Mouse (Mus musculus): Measurements from ENCODE around the gene Uxt.

Gene Uxt

GRCm38 (mm10) chrX:20961477-20962378, at the start of gene Uxt:
TSS of gene Uxt (minus strand) at chrX:20962017.
- peak; percentile 80 for DNase-seq (ENCODE audit: low read depth, low spot score)

- no peak for DNase-seq (ENCODE audit: low read depth, low spot score)
Observed at GRCm38 (mm10) chrX:20980901-20981300, 19.1 kb upstream of the Uxt start.

GRCm38 (mm10) chrX:20950191-20950880, 11.5 kb downstream of the Uxt start, which contains the start of gene Elk1:
TSS of gene Elk1 (minus strand) at chrX:20950608.
- DNase-seq (ENCODE audit: low read depth, low spot score) = peak; percentile 79

- peak; percentile 40 for DNase-seq (ENCODE audit: low read depth, low spot score)
Observed at GRCm38 (mm10) chrX:20946055-20946454, 15.8 kb downstream of the Uxt start.

DNA sequence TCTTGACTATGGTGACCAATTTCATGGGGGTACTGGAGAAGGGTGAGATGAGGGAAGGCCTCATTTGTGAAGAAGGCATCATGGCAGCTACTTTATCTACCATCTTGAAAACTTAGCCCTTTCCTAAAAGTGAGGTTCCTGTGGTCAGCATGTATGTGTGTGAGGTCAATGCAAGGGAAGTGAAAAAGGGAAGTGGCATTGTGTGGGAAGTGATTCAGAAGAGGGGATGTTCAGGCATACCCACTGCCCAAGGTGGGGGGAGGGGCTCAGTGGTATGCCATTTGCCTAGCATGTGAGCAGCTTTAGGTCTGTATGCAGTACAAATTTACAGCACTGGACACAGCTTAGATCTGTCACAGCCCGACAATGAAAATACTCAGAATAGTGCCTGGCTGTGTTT, 29.9 kb downstream of the Uxt start:
- DNase-seq (ENCODE audit: low read depth, low spot score) = no peak

GRCm38 (mm10) chrX:20931364-20931763, 30.5 kb downstream of the Uxt start, which contains the start of gene Cfp:
TSS of gene Cfp (minus strand) at chrX:20931555.
- DNase-seq (ENCODE audit: low read depth, low spot score) = no peak

DNA sequence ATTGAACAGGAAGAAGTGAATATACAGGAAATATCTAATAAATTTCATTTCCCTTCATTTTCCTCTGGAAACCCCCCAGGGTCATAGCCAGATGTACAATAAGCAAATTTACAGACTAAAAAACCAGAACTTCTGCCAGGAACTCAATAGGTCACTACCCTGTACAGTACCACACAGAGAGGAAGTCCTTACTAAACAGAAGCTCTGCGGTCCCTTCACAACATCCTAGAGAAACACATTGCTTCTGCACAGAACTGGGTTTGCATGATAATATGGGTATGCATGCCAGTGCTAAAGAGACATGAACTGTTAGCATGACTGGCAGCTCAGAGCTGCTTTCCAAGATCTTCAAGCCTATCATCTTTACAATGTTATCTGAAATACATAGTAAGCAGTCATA, 32.0 kb downstream of the Uxt start:
- no peak for DNase-seq (ENCODE audit: low read depth, low spot score)

GRCm38 (mm10) chrX:20924976-20925375, 36.8 kb downstream of the Uxt start:
- no peak for DNase-seq (ENCODE audit: low read depth, low spot score)

DNA sequence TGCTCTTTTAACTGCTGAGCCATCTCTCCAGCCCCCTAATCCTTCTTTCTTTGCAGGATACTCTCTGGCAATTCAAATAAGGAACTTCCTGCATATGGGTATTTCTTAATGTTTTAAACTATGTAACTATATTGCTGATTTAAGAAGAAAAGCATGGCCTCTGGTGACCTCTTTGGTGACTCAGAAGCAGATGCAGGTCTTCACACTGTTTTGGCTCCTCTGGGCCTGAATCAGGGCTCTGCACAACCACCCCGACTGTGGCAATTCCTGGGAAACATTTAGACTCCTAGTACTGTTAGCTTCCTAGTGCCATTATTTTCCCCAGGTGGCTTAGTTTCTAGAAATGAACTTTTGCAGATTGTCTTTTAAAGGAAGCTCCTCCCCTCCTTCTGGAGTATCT, 38.3 kb downstream of the Uxt start:
- DNase-seq (ENCODE audit: low read depth, low spot score) = no peak

GRCm38 (mm10) chrX:20921366-20921765, 40.5 kb downstream of the Uxt start:
- no peak for DNase-seq (ENCODE audit: low read depth, low spot score)

DNA sequence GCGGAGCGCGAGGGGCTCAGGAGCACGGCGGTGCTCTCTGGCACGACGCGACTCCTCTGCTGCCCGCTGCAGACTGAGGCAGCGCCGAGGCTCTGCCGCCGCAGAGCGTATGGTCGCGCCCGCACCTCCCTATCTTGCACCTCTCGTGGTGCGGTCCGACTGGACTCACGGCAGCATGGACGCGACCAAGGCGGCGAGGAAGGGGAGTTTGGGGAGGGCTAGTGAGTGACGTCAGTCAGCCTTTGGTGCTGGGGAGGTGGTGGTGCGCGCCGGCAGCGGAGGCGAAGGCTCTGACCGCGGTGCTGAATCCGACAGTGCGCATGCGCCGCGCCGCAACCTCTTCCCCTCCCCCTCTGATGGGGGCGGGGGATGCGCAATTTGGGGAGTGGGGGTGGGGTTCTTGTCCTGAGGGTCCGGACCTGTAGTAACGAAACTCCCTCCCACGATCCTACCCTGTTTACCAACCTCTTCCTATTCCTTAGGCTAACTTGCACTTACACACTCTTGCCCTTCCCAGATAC, 40.9 kb downstream of the Uxt start, which contains the start of gene Syn1:
Gene Syn1, minus strand, starts transcription at position 161 of the 521 bp plus-strand sequence.
- DNase-seq (ENCODE audit: low read depth, low spot score) = peak; percentile 76

GRCm38 (mm10) chrX:20920249-20920843, 41.5 kb downstream of the Uxt start:
- DNase-seq (ENCODE audit: low read depth, low spot score) = no peak

GRCm38 (mm10) chrX:20915075-20915474, 46.7 kb downstream of the Uxt start:
- DNase-seq (ENCODE audit: low read depth, low spot score) = no peak

- DNase-seq (ENCODE audit: low read depth, low spot score) = no peak
Observed at GRCm38 (mm10) chrX:20913726-20914125, 48.1 kb downstream of the Uxt start.

DNA sequence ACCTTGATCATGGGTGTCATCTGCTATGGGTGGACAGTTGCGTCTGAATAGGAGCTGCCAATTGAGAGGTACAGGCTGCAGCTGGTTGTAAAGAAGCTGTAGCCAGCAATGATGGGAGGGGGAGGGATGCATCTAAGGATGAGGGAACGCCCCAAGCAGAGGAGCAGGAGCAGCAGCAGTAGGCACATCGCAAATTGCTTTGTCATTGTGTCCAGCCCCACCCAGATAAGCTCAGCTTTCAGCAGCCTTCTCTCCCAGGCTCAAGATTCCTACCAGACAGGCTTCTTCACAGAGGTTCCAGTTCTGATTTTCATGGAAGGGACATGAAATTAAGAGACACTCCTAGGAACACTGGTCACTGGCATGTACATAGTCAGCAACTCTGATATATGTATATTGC, 51.7 kb downstream of the Uxt start:
- DNase-seq (ENCODE audit: low read depth, low spot score) = no peak

Data from retina, postnatal 7 days (tissue).